Mouse (Mus musculus): Measurements from ENCODE around the gene Arhgap27.

Gene Arhgap27

GRCm38 (mm10) chr11:103380460-103380859 is 17.0 kb upstream of the Arhgap27 start:
- DNase-seq, result no peak

DNA sequence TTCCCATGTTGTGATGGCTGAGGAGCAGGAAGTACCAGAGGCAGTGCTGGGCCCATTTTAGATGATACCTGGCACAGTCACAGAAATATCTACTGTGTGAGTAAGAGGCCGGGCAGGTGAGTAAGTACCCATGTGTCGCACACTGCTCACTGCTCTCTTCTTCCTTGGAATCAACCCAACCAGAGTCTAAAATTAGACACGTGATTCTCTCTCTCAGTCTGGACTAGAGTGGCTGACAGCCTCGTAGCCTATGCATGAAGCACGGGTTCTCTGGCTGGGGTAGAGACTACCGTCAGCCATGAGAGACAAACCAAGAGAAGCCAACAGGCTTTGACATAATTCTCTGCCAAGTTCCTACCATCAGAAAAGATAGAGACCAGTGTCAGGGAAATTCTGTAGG is 14.8 kb upstream of the Arhgap27 start:
- DNase-seq, result no peak

- no peak for DNase-seq
Measured at GRCm38 (mm10) chr11:103375772-103376171, 12.3 kb upstream of the Arhgap27 start.

DNA sequence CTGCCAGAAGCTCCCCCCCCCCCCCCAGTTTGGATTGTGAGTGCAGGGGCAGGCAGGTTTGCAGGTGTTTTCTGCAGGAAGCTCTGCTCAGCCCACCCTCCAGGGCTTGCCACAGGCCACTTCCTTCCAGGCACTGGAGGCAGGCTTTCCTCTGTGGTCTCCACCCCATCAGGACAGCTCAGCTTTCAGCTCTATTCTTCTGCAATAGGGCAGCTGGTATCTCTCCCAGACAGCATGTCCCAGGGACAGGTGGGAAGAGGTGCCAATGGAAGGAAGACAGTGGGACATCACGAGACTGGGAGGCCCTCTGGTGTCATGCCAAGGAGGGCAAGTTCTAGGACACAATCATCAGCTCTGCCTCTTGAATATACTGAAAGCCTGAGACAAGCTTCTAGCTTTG is 11.8 kb upstream of the Arhgap27 start:
- peak; percentile 71 to 81 for DNase-seq

DNA sequence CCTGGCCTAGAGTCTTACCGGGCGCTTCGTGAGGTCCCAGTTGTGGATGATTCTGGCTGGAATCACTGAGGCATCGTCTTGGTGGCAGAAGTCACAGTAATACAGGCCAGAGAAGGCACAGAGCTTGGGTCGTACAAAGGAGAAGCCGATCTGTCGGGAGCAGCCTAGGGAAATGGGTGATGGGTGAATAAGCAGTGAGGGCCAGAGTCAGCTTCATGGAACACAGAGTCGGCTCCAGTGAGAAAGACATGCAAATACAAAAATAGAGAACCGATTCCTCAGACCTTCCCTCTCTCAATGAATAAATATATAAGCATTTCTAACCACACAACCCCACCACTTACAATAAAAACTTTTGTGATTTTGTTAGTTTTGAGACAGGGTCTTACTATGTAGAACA is 10.4 kb upstream of the Arhgap27 start:
- DNase-seq, result no peak

GRCm38 (mm10) chr11:103372561-103372960 is 9.1 kb upstream of the Arhgap27 start:
- DNase-seq, result no peak

GRCm38 (mm10) chr11:103372068-103372467 is 8.6 kb upstream of the Arhgap27 start:
- DNase-seq, result peak in 1 of 2 experiments; percentile 24

GRCm38 (mm10) chr11:103371222-103371539 is 7.7 kb upstream of the Arhgap27 start:
- DNase-seq, result no peak

GRCm38 (mm10) chr11:103370397-103371221 is 7.1 kb upstream of the Arhgap27 start:
- no peak for DNase-seq

DNA sequence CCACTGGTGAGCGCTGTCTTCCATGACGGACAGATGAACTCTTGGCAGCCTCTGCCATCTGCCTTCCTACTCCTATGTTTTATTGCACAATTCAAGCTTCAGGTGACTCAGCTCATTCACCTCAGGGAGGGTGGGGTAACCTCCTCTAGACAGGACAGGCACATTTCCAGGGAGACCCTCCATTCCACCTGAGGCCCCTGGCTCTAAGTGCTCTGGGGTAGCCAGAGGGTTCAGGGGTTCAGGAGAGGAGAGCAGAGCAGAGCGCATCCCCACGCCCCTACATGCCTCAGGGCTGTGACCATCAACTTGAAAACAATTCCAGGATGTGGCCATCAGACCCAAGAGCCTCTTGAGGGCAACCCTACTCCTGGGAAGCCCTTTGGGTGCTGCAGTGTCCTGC is 2.0 kb upstream of the Arhgap27 start:
- no peak for DNase-seq

DNA sequence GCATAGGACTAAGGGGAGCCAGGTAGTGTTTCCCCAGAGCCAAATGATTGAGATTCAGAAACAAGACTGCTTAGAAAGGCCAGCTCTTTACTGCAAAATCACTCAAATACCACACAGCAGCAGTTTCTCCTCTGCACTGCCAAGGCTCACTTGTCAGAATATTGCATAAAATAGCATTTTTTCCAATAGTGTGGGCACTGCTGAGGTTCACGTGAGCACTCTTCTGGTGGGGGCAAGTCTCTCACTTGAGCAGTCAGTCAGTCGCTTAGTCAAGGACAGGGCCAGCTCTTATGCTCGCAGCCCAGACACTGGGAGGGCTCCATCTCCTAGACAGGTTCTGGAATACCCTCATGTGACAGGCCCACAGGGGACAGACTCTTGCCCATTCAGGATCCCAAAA is 1.5 kb upstream of the Arhgap27 start:
- DNase-seq, result no peak

DNA sequence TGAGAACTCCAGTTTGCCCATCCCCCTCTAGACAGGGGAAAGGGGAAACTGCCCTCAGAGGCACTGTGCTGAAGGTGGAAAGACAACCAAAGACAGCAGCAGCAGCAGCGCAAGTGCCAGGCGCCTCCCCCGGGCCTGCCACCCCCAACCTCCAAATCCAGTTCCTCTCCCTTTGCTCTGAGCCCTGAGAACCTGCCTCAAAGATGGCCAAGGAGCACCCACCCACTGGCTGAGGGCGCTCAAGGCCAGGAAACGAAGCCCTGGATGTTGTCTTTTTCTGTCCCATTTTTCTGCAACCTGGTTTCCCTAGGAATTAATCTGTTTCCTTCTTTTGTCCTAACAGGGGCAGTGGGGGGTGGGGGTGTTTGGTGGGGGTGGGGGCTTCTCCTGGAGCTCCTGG is 843 bp upstream of the Arhgap27 start:
- no peak for DNase-seq

DNA sequence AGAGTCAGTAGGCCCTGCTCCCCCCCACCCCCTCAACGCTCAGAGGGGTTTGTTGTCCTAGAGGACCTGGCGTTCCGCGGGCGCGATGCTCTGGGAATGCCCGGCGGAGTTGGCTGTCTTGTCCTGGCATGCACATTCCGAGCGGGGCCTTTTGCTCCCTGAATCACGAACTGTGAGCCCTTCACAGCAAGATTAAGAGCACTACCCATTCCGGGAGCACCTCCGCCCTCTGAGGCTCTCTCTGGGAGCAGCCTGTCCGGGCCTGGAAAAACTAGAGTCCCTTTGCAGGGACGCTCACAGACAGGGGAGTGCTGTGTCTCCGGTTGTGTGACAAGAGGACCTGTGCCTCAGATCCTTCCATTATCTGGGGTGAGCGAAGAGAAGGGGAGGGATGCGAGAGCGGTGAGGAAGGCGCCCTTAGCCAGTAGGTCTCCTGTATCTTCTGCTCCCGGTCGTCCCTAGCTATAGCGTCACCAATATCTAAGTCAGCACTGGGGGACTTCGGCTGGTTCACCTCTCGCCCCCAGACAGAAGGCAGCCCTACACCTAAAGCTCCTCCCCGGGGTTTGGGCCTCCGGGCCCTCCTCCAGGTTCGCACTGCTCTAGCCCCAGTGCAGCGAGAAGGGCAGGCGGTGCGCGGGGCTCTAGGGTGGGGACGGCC is 841 bp downstream of the Arhgap27 start:
- DNase-seq, result no peak

DNA sequence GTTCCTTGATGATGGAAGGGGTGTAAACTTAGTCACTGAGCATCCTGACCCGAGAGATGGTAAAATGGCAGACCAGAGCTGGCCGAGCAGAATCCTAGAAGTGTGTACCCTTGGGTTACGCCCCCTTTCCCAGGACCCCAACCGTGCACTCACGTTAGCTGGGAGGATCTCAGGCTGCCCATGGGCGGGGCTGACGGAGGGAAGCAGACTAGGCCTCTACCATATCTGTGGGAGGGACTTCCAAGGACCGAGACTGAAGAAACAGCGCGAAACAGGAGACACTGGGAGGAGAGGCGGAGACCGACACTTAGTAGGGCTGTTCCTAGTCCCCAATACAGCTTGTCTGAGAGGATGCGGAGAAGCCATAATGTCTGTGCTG is 1.4 kb downstream of the Arhgap27 start:
- no peak for DNase-seq

DNA sequence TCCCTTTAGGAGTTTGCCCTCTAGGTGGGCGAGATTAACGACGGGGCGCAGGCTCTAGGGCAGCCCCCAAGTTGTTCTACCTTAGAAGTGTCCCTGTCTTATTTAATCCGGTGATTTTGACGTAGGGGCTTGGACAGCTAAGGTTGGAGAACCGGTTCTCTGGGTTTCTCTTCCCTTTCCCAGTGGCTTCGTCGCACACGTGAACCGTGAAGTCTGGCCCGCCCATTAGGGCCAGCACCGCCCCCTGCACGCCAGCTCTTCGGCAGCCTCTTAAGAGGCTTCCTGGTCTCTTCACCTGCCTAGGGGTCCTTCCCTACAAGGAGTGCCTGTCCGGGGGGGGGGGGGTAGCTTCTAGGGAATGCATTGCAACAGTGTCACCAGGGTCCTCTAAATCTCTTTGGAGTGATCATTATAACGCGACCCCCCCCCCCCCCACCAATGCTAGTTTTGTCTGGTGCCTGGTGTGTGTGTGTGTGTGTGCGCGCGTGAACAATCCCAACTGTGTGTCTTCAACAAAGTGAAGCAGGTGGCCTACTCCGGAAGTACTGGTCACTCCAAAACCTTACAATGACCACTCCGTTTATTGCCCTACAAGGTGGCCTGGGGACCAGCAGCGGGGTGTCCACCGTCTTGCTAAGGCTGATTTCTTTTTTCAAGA is 2.0 kb downstream of the Arhgap27 start:
- no peak for DNase-seq

GRCm38 (mm10) chr11:103360661-103361081 is 2.8 kb downstream of the Arhgap27 start:
- DNase-seq, result no peak

DNA sequence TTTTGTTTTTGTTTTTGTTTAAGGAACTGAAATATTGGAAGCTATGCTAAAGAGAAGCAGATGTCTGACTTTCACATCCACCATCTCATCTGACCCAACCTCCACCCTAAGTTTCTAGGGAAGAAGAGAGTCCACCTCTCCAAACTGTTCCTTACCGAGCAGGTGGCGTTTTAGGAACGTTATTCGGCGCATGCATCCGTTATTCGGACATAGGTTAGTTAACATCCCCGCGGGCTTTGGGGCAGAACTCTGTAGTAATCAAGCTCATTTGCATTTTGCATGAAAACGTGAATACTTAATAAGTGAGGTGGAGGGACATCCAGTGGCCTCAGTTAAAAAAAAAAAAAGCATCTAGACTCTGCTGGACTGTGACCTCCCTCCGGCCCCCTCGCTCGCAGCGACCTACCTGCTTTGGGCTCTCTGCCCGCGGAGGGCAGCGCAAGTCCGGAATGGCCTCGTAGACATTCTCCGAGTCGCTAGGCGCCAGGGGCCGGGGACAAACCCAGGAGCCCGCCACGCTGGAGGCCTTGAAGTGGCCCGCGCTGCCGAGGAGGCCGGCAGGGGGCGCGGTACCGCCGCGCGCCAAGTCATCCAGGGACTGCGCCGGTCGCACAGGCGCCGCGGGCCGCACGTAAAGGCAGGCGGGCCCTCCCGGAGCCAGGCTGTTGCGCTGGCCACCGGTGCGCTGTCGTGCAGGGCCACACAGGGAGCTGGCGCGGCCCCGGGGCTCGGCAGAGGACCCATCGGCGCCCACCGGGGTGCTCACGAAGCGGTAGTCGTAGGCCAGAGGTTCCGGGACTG is 3.5 kb downstream of the Arhgap27 start:
- DNase-seq, result peak; percentile 67 to 69

DNA sequence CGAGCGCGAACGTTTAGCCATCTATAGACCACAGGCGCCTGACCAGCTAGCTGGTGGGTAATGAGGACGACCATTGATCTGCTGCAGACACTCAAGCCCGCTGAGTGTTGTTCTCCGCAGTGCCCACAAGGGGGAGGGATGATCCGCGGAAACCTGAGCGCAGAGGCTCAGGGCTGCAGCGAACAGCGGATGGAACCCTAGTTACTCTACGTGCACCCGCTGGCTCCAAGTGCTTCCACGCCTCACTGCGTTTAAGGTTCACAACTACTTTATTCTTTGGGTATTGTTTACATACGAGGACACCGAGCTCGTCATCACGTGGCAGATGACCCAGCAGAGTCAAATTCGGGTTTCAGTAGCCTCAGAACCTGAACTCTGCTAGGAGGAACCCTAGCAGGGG is 4.4 kb downstream of the Arhgap27 start:
- peak; percentile 60 to 65 for DNase-seq

DNA sequence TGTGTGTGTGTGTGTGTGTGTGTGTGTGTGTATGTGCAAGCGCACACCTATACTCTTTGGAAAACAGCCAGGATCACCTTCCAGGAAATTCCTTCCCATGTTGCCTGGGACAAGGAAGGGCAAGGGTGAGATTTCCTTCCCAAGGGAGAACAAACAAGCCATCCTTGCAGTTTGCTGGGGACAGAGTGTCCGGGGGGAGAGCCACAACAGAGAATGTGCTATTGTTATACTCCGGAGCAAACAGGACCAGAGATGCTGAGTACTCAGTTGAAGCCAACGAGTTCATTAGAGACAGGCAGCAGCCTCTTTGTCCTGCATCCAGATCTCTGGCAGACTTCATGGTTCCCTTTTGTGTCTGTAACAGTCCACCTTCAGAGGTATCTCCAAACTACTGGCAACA is 5.2 kb downstream of the Arhgap27 start:
- no peak for DNase-seq

DNA sequence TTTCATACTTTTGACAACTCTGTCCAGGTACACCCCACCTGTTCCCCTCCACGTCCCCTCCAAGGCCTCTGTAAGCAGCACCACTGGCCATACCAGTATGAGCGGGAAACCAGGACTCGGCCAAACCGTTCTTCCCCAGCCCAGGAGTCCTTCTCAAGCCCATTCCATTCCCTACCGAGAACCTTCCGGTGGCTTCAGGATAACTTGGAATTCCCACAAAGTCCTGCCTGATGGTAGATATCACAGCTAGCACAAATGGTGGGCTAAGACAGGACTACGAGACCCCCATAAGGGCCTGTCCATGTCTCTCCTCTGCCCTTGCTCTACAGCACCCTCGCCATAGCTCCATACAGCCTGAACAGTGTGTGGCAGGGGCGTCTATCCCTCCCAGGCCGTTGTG is 5.8 kb downstream of the Arhgap27 start:
- DNase-seq, result no peak

DNA sequence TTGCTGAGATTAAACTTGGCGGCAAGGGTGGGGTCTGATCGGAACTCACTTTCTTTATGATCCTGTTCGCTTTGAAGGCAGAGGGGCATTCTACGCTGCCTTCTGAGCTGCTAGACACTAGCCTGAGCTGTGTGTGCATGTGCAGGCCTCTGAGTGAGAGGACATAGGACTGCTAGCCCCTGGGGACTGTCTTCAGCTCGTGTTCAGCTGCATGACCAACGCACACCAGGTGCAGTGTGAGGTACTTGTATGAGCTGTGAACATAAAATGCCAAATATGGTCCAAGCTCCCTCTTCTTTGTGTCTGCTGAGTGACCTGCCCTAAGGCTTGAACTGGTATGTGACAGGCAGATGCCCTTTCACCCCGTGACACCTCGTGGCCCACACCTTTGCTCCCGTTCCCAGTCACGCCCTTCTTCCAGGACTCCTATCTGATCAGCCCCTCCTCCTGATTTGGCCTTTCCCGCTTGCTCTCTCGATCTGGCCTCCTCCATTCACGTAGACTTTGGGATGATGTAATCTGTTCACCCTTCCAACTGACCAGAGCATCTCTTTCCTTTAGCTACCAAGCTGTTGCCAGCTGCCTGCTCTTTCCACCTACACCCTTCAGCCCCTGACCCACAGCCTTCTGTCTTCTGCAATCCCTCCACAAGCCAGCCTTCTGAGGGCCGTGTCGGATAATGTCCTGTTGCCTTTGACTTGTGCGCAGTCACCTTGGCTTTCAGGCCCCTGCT is 6.4 kb downstream of the Arhgap27 start:
- DNase-seq, result no peak

DNA sequence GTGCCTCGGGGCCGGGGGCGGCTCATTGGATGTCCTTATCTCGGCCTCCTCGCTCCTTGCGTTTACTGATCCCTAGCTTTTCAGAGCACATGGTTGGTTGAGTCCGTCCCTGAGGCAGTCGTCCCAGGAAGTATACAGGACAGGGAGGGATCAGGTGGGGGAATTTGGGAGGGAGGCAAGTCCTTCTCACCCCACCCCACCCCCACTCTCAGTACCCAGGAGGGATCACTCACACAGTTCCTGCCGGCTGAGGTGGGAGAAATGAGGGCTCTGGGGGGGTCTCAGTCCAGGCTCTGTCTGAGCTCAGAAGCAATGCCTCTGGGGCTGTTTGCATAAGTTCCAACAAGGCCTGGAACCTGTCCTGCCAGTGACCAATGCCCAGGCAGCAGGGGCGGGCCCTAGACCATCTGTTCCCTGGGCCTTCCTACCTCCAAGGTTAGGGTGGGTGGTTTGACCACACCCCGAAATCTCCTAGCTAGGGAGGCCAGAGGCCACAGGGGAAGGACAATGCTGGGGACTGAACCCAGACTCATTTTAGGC is 7.4 kb downstream of the Arhgap27 start:
- no peak for DNase-seq
